Mouse (Mus musculus) adrenal gland, postnatal 25 days (tissue): ENCODE measurements around the gene Vmn2r5. TPM values are rescaled to one million over a fixed set of nuclear protein-coding genes. Genes with fewer than 3 reads are reported as not detected.
"Not testable (repeated sequence)": the region's sequence is repeated elsewhere in the genome, so short reads cannot be mapped to it uniquely, and the experiment has no call there.

Experiments
- DNase-seq: peaks from one replicate; pipeline ENCODE4 v3.0.0; 2021; ENCODE audit warnings: mixed read lengths
- long read RNA-seq: library from polyadenylated mRNA; stranded (forward); transcript quantifications from one replicate; pipeline ENCODE4 v2.0.0, GENCODE M21; 2021
- total RNA-seq: library from RNA; stranded (reverse); gene quantifications from 2 replicates; pipeline ENCODE4 v1.2.3, GENCODE M21; 2021

The Vmn2r5 gene
- total RNA-seq, result not detected in 2 replicates
- long read RNA-seq, result 0 reads

DNA sequence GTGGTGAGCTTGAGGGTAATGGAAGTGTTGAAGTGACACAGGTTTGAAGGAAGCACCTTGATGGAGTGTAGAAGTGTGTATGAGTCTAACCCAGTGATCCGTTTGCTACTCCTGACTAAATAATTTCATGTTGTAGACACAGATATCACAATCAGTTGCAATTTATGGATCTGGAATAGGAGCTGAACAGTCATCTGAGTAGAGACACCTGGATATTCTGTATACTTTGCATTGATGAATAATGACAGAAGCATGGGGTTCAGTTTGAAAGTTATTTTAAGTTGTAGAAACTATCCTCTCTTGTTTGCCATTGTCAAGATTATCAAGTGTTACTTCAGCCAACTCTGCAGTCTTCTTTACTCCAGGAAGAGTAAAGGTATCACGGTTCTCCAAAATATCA lies at the start of gene Vmn2r5:
Gene Vmn2r5 (minus strand): TSS at position 101 of the 400 bp plus-strand sequence.
- not testable (repeated sequence) for DNase-seq

- not testable (repeated sequence) for DNase-seq
Measured at GRCm38 (mm10) chr3:64523585-64523984, 13.9 kb upstream of the Vmn2r5 start.

Other genes starting within 250 kb of the Vmn2r5 start
- gene Vmn2r3, start 220.1 kb downstream of the Vmn2r5 start, total RNA-seq, result not detected in 2 replicates
- not detected in 2 replicates for gene Vmn2r4, start 94.5 kb downstream of the Vmn2r5 start, total RNA-seq
- not detected in 2 replicates for gene Vmn2r6, start 56.0 kb upstream of the Vmn2r5 start, total RNA-seq